Mouse (Mus musculus): ENCODE measurements around the gene Gm16253. TPM values are rescaled to one million over a fixed set of nuclear protein-coding genes. Genes with fewer than 3 reads are reported as not detected.

Gene Gm16253
- polyA plus RNA-seq, 1 experiment from 2014 or later = 1.5 TPM

- H3K4me2 ChIP-seq = peak within 1 kb of the TSS; percentile 98
- H3K4me3 ChIP-seq (ENCODE audit: low read depth, low read length) = peak within 1 kb of the TSS; percentile 65
- no peaks in the 10 kb centered on the region for H3K36me3 ChIP-seq (ENCODE audit: control insufficient read depth, insufficient read depth, low read length)
- no peak for ATAC-seq (replicated peaks; ENCODE audit: insufficient number of reproducible peaks, low FRiP score, low TSS enrichment)
- H3K4me1 ChIP-seq (ENCODE audit: control insufficient read depth, insufficient read depth, low read length) = peaks cover 28% of the 10 kb centered on the region
- H3K27me3 ChIP-seq (ENCODE audit: control insufficient read depth, insufficient read depth, low read length) = peaks cover 2% of the 10 kb centered on the region; the same call in 1 of the 2 replicates
- WGBS (ENCODE audit: insufficient replicate concordance) = under 1% methylated on average over 19 of the region's 23 CpGs
- no peaks in the 10 kb centered on the region for H3K9me3 ChIP-seq (replicated peaks; ENCODE audit: control insufficient read depth, low read length)
- peak within 1 kb of the TSS; percentile 83 for H3K9ac ChIP-seq (ENCODE audit: low read depth, low read length)
- H3K27ac ChIP-seq (ENCODE audit: low read depth, low read length) = peak within 1 kb of the TSS; percentile 78
Measured at GRCm38 (mm10) chr3:96596228-96596707, 19.5 kb downstream of the Gm16253 start, which contains the start of gene Ankrd34a. Gene Ankrd34a, plus strand, starts transcription at chr3:96596636.

GRCm38 (mm10) chr3:96596855-96597254 is 20.1 kb downstream of the Gm16253 start:
- Histone ChIP-seq H3K9me3 (replicated peaks; ENCODE audit: control insufficient read depth, low read length) (no peaks in the 10 kb centered on the region), H3K4me1 (ENCODE audit: control insufficient read depth, insufficient read depth, low read length) (peaks cover 28% of the 10 kb centered on the region), H3K9ac (ENCODE audit: low read depth, low read length) (peak overlapping the region; percentile 83), H3K36me3 (ENCODE audit: control insufficient read depth, insufficient read depth, low read length) (no peaks in the 10 kb centered on the region), H3K27me3 (ENCODE audit: control insufficient read depth, insufficient read depth, low read length) (peaks cover 2% of the 10 kb centered on the region; the same call in 1 of the 2 replicates), H3K27ac (ENCODE audit: low read depth, low read length) (peak overlapping the region; percentile 78), H3K4me3 (ENCODE audit: low read depth, low read length) (peak overlapping the region; percentile 65), H3K4me2 (peak overlapping the region; percentile 98)
- 2% methylated on average over 11 of the region's 12 CpGs for WGBS (ENCODE audit: insufficient replicate concordance)
- ATAC-seq (replicated peaks; ENCODE audit: insufficient number of reproducible peaks, low FRiP score, low TSS enrichment) = no peak

GRCm38 (mm10) chr3:96597435-96597891 is 20.7 kb downstream of the Gm16253 start:
- H3K27ac ChIP-seq (ENCODE audit: low read depth, low read length) = peak overlapping the region; percentile 78
- H3K9me3 ChIP-seq (replicated peaks; ENCODE audit: control insufficient read depth, low read length) = no peaks in the 10 kb centered on the region
- H3K9ac ChIP-seq (ENCODE audit: low read depth, low read length) = peak overlapping the region; percentile 83
- H3K4me2 ChIP-seq = peak overlapping the region; percentile 98
- peak overlapping the region; percentile 65 for H3K4me3 ChIP-seq (ENCODE audit: low read depth, low read length)
- peaks cover 2% of the 10 kb centered on the region; the same call in 1 of the 2 replicates for H3K27me3 ChIP-seq (ENCODE audit: control insufficient read depth, insufficient read depth, low read length)
- no peaks in the 10 kb centered on the region for H3K36me3 ChIP-seq (ENCODE audit: control insufficient read depth, insufficient read depth, low read length)
- ATAC-seq (replicated peaks; ENCODE audit: insufficient number of reproducible peaks, low FRiP score, low TSS enrichment) = no peak
- H3K4me1 ChIP-seq (ENCODE audit: control insufficient read depth, insufficient read depth, low read length) = peaks cover 29% of the 10 kb centered on the region
- under 1% methylated on average over 40 of the region's 40 CpGs for WGBS (ENCODE audit: insufficient replicate concordance)

GRCm38 (mm10) chr3:96598156-96599068 is 21.6 kb downstream of the Gm16253 start:
- peak overlapping the region; percentile 83 for H3K9ac ChIP-seq (ENCODE audit: low read depth, low read length)
- ATAC-seq (replicated peaks; ENCODE audit: insufficient number of reproducible peaks, low FRiP score, low TSS enrichment) = 0 out of 2 replicates have a peak, but pooled peaks have one; percentile 4
- H3K36me3 ChIP-seq (ENCODE audit: control insufficient read depth, insufficient read depth, low read length) = no peaks in the 10 kb centered on the region
- H3K9me3 ChIP-seq (replicated peaks; ENCODE audit: control insufficient read depth, low read length) = no peaks in the 10 kb centered on the region
- peak overlapping the region; percentile 78 for H3K27ac ChIP-seq (ENCODE audit: low read depth, low read length)
- 3% methylated on average over 54 of the region's 54 CpGs for WGBS (ENCODE audit: insufficient replicate concordance)
- H3K4me2 ChIP-seq = peak overlapping the region; percentile 98
- H3K4me1 ChIP-seq (ENCODE audit: control insufficient read depth, insufficient read depth, low read length) = peaks cover 38% of the 10 kb centered on the region
- H3K27me3 ChIP-seq (ENCODE audit: control insufficient read depth, insufficient read depth, low read length) = peaks cover 2% of the 10 kb centered on the region; the same call in 1 of the 2 replicates
- peak overlapping the region; percentile 65 for H3K4me3 ChIP-seq (ENCODE audit: low read depth, low read length)

- H3K36me3 ChIP-seq (ENCODE audit: control insufficient read depth, insufficient read depth, low read length) = no peaks in the 10 kb centered on the region
- H3K27ac ChIP-seq (ENCODE audit: low read depth, low read length) = no peak overlapping the region
- H3K9me3 ChIP-seq (replicated peaks; ENCODE audit: control insufficient read depth, low read length) = no peaks in the 10 kb centered on the region
- H3K9ac ChIP-seq (ENCODE audit: low read depth, low read length) = no peak overlapping the region; the same call in 1 of the 2 replicates
- no peak for ATAC-seq (replicated peaks; ENCODE audit: insufficient number of reproducible peaks, low FRiP score, low TSS enrichment)
- peak overlapping the region; percentile 65 for H3K4me3 ChIP-seq (ENCODE audit: low read depth, low read length)
- H3K4me2 ChIP-seq = peak overlapping the region; percentile 98
- peaks cover 44% of the 10 kb centered on the region for H3K4me1 ChIP-seq (ENCODE audit: control insufficient read depth, insufficient read depth, low read length)
- WGBS (ENCODE audit: insufficient replicate concordance) = 48% methylated on average over 8 of the region's 8 CpGs
- H3K27me3 ChIP-seq (ENCODE audit: control insufficient read depth, insufficient read depth, low read length) = peaks cover 2% of the 10 kb centered on the region; the same call in 1 of the 2 replicates
Measured at GRCm38 (mm10) chr3:96599069-96599393, 22.2 kb downstream of the Gm16253 start.

- no peak overlapping the region; the same call in 1 of the 2 replicates for H3K4me2 ChIP-seq
- no peaks in the 10 kb centered on the region for H3K9me3 ChIP-seq (replicated peaks; ENCODE audit: control insufficient read depth, low read length)
- H3K4me3 ChIP-seq (ENCODE audit: low read depth, low read length) = peak overlapping the region; percentile 65; the same call in 1 of the 2 replicates
- WGBS (ENCODE audit: insufficient replicate concordance) = 71% methylated on average over 3 of the region's 3 CpGs
- peaks cover 46% of the 10 kb centered on the region for H3K4me1 ChIP-seq (ENCODE audit: control insufficient read depth, insufficient read depth, low read length)
- H3K27ac ChIP-seq (ENCODE audit: low read depth, low read length) = no peak overlapping the region
- no peak overlapping the region for H3K9ac ChIP-seq (ENCODE audit: low read depth, low read length)
- peaks cover 2% of the 10 kb centered on the region; the same call in 1 of the 2 replicates for H3K27me3 ChIP-seq (ENCODE audit: control insufficient read depth, insufficient read depth, low read length)
- no peaks in the 10 kb centered on the region for H3K36me3 ChIP-seq (ENCODE audit: control insufficient read depth, insufficient read depth, low read length)
- no peak for ATAC-seq (replicated peaks; ENCODE audit: insufficient number of reproducible peaks, low FRiP score, low TSS enrichment)
Measured at GRCm38 (mm10) chr3:96599411-96599810, 22.6 kb downstream of the Gm16253 start.

GRCm38 (mm10) chr3:96600639-96601250 is 24.0 kb downstream of the Gm16253 start, which contains the start of gene Lix1l:
Gene Lix1l, plus strand, starts transcription at chr3:96601149.
- ATAC-seq (replicated peaks; ENCODE audit: insufficient number of reproducible peaks, low FRiP score, low TSS enrichment) = peak; percentile 85
- Histone ChIP-seq H3K9ac (ENCODE audit: low read depth, low read length) (peak within 1 kb of the TSS; percentile 87), H3K27ac (ENCODE audit: low read depth, low read length) (peak within 1 kb of the TSS; percentile 96), H3K9me3 (replicated peaks; ENCODE audit: control insufficient read depth, low read length) (no peaks in the 10 kb centered on the region), H3K4me2 (peak within 1 kb of the TSS; percentile 72), H3K36me3 (ENCODE audit: control insufficient read depth, insufficient read depth, low read length) (no peaks in the 10 kb centered on the region), H3K4me3 (ENCODE audit: low read depth, low read length) (peak within 1 kb of the TSS; percentile 84), H3K4me1 (ENCODE audit: control insufficient read depth, insufficient read depth, low read length) (peaks cover 44% of the 10 kb centered on the region), H3K27me3 (ENCODE audit: control insufficient read depth, insufficient read depth, low read length) (peaks cover 2% of the 10 kb centered on the region; the same call in 1 of the 2 replicates)
- 4% methylated on average over 24 of the region's 27 CpGs for WGBS (ENCODE audit: insufficient replicate concordance)

- Histone ChIP-seq H3K9me3 (replicated peaks; ENCODE audit: control insufficient read depth, low read length) (no peaks in the 10 kb centered on the region), H3K4me1 (ENCODE audit: control insufficient read depth, insufficient read depth, low read length) (peaks cover 39% of the 10 kb centered on the region), H3K9ac (ENCODE audit: low read depth, low read length) (peak overlapping the region; percentile 87), H3K27me3 (ENCODE audit: control insufficient read depth, insufficient read depth, low read length) (peaks cover 2% of the 10 kb centered on the region; the same call in 1 of the 2 replicates), H3K4me3 (ENCODE audit: low read depth, low read length) (peak overlapping the region; percentile 84), H3K4me2 (peak overlapping the region; percentile 72), H3K27ac (ENCODE audit: low read depth, low read length) (peak overlapping the region; percentile 96), H3K36me3 (ENCODE audit: control insufficient read depth, insufficient read depth, low read length) (no peaks in the 10 kb centered on the region)
- ATAC-seq (replicated peaks; ENCODE audit: insufficient number of reproducible peaks, low FRiP score, low TSS enrichment) = peak; percentile 56
- under 1% methylated on average over 21 of the region's 40 CpGs for WGBS (ENCODE audit: insufficient replicate concordance)
Measured at GRCm38 (mm10) chr3:96601251-96601787, 24.5 kb downstream of the Gm16253 start.
